Mouse (Mus musculus): Measurements from ENCODE around the gene Wnk4.

GRCm38 (mm10) chr11:101263138-101263988, 3.0 kb downstream of the Wnk4 start:
- no peak for TF ChIP-seq CTCF (IDR thresholded peaks at IDR 0.05; ENCODE audit: control insufficient read depth, insufficient read depth, insufficient replicate concordance, low read depth, low read length)
- no peak for TF ChIP-seq POLR2A (IDR thresholded peaks at IDR 0.05; ENCODE audit: control insufficient read depth, low read depth, low read length)

Data from testis, adult 2 months (tissue).